Mouse (Mus musculus) naive thymus-derived CD4-positive, alpha-beta T cell, adult 2 months (primary cell): ENCODE measurements around the gene Tmem206.

Experiments
- DNase-seq: peaks from one replicate; pipeline ENCODE4 v3.0.0-alpha.2; 2011; ENCODE audit warnings: low read depth

Tmem206 gene

GRCm38 (mm10) chr1:191311296-191311898 is 14.3 kb upstream of the Tmem206 start:
- no peak for DNase-seq

GRCm38 (mm10) chr1:191312513-191312941 is 13.2 kb upstream of the Tmem206 start:
- peak; percentile 93 for DNase-seq

- DNase-seq, result no peak
These were observed 12.6 kb upstream of the Tmem206 start for GRCm38 (mm10) chr1:191313158-191313557.

GRCm38 (mm10) chr1:191313926-191314325 is 11.8 kb upstream of the Tmem206 start:
- no peak for DNase-seq

GRCm38 (mm10) chr1:191316818-191317217 is 8.9 kb upstream of the Tmem206 start:
- DNase-seq, result no peak

GRCm38 (mm10) chr1:191317591-191318196 is 8.0 kb upstream of the Tmem206 start, which contains the start of gene Nenf:
Gene Nenf (minus strand): TSS chr1:191318194.
- peak; percentile 85 for DNase-seq

- no peak for DNase-seq
These were observed 7.0 kb upstream of the Tmem206 start for GRCm38 (mm10) chr1:191318686-191319085.

GRCm38 (mm10) chr1:191323381-191323780 is 2.3 kb upstream of the Tmem206 start:
- DNase-seq, result no peak

- no peak for DNase-seq
These were observed 750 bp upstream of the Tmem206 start for GRCm38 (mm10) chr1:191324733-191325590.

- DNase-seq, result peak; percentile 73
These were observed 646 bp downstream of the Tmem206 start for GRCm38 (mm10) chr1:191326233-191326882.

- no peak for DNase-seq
These were observed 1.5 kb downstream of the Tmem206 start for GRCm38 (mm10) chr1:191327258-191327657.

GRCm38 (mm10) chr1:191328019-191328441 is 2.3 kb downstream of the Tmem206 start:
- DNase-seq, result no peak

- DNase-seq, result no peak
These were observed 4.6 kb downstream of the Tmem206 start for GRCm38 (mm10) chr1:191330356-191330755.

- no peak for DNase-seq
These were observed 8.8 kb downstream of the Tmem206 start for GRCm38 (mm10) chr1:191334500-191334899.

GRCm38 (mm10) chr1:191339876-191340275 is 14.2 kb downstream of the Tmem206 start:
- DNase-seq, result no peak

GRCm38 (mm10) chr1:191340530-191340929 is 14.8 kb downstream of the Tmem206 start:
- DNase-seq, result no peak

GRCm38 (mm10) chr1:191347602-191348001 is 21.9 kb downstream of the Tmem206 start:
- DNase-seq, result no peak

- DNase-seq, result no peak
These were observed 22.9 kb downstream of the Tmem206 start for GRCm38 (mm10) chr1:191348592-191348991.

GRCm38 (mm10) chr1:191348996-191349395 is 23.3 kb downstream of the Tmem206 start:
- DNase-seq, result no peak

- no peak for DNase-seq
These were observed 23.9 kb downstream of the Tmem206 start for GRCm38 (mm10) chr1:191349486-191350037.

- DNase-seq, result no peak
These were observed 24.6 kb downstream of the Tmem206 start for GRCm38 (mm10) chr1:191350355-191350754.
